Mouse (Mus musculus) lung, postnatal 25 days (tissue): ENCODE data around the gene Gm6096.
"Not testable (repeated sequence)": the region's sequence is repeated elsewhere in the genome, so short reads cannot be mapped to it uniquely, and the experiment has no call there.

Experiments
- DNase-seq: peaks from one replicate; pipeline ENCODE4 v3.0.0; 2022; ENCODE audit warnings: low spot score

Gm6096 gene

GRCm38 (mm10) chr7:34250738-34251137 is at the start of gene Gm6096:
Gene Gm6096 (plus strand): TSS chr7:34251038.
- DNase-seq, result no peak

DNA sequence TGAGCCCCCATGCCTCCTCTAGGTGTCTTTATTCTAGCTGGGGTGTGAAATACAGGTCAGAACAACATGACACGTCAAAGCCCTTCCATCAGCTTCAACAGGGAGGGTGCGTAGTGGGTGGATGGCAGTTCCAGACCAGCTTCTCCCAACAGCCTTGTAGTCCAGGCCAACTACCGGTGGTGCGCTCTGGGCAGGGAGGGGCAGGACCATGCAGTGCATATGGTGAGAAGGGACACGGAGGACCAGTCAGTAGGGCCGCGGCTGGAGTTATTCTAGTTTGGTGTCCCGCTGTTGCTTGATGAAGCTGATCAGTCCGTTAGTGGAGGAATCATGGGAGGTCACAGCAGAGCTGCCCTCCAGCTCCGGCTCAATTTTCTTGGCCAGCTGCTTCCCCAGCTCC is 48.7 kb upstream of the Gm6096 start:
- DNase-seq, result not testable (repeated sequence)

DNA sequence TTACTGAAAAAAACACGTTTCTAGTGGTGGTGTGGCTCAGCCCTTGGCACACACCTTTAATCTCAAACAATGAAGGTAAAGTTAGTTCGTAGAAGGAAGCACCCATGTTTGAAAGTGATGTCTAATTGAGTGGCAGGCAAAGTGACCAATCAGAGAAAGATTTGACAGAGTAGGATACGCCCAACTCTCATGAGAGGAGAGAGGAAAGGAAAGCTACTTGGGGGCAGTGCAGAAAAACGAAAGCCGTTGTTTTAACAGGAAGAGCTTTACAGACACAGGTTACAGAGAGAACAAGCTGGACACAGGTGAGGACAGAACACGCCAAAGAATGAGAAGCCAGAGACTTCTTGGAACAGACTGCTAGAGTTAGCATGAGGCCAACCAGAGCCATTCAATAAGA is 44.5 kb upstream of the Gm6096 start:
- no peak for DNase-seq

DNA sequence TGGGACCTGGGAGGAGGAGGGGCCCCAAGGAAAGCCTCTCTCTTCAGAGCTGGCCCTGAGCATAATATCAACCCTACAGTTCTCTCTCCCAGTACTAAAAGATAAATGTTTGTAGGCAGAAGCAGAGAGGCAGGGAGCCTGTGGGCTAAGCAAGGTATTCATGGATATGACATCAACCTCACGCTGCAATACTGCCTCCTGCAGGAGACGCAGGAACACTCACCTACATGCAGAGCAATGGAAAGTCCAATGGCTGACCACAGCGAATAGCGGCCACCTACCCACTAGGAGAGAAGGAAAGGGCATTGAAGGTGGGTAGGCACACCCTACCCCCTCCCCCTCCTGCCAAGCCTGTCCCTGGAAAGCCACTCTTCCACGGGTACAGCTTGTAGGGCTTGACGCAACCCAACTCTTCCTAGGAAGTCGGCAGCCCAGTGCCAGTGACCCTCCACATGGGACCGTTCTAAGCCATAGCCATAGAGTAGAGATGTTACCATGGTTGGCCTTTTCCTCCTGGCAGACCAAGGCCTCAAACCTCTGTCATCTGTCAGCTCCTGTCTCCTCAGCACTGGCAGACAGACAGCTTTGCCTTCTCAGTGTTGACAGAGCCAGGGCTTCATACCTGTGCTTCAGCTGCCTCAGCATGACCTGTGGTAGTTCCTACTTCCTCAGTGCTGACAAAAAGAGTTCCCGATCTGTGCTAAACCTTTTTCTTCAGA is 42.7 kb upstream of the Gm6096 start:
- DNase-seq, result no peak

DNA sequence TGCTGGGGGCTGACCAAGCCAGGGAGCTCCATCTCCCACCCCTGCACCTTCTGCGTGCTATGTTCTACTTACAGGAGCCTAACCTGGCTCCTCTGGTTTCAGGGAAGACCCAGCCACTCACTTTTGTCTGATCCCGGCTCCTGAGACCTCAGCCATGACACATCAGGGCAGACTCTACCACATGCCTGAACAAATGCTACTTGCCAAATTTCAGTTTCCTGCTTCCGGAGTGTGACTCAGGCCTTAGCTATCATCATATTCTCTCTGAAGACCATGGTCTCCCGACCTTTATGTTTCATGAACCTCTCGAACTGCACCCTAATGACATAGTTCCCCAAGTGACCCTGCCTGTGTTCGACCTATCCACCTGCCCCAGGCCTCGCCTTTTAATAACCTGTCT is 37.6 kb upstream of the Gm6096 start:
- no peak for DNase-seq

GRCm38 (mm10) chr7:34214644-34215043 is 36.2 kb upstream of the Gm6096 start:
- DNase-seq, result peak; percentile 50

DNA sequence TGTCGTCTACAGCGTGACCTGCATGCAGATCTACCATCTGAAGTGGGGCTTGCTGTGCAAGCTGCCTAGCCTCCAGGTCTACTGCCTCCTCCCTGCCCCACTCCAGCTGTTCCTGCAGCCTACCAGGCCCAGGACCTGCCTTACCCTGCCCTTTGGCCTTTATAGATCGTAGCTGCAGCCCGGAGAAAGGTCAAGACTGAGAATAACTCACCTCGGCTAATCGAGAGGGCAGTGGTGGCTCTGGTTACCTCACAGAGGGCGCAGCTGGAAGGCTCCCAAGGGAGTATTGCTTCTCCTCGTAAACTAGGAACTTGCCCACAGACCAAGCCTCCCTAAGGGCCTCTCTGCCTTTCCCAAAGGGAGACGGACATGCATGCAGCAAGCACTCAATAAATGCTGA is 35.4 kb upstream of the Gm6096 start:
- DNase-seq, result no peak

DNA sequence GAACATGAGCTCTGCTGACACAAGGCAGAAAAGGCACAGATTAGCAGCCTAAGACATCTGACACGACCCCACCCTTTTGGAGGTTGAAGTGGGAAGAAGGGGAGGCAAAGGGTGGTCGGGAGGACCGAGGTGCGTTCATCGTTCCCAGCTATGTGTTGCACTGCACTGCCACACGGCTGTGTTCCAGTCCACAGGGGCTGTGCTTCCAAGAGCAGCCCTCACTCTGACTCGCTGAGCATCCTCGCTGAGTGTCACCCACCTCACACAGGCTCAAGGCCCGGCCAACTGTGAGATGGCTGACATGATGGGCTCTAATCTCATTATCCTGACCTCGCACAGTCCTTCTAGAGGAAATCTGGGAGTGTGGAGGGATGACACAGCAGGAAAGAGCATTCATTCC is 34.4 kb upstream of the Gm6096 start:
- DNase-seq, result no peak

GRCm38 (mm10) chr7:34218496-34218895 is 32.3 kb upstream of the Gm6096 start:
- no peak for DNase-seq

DNA sequence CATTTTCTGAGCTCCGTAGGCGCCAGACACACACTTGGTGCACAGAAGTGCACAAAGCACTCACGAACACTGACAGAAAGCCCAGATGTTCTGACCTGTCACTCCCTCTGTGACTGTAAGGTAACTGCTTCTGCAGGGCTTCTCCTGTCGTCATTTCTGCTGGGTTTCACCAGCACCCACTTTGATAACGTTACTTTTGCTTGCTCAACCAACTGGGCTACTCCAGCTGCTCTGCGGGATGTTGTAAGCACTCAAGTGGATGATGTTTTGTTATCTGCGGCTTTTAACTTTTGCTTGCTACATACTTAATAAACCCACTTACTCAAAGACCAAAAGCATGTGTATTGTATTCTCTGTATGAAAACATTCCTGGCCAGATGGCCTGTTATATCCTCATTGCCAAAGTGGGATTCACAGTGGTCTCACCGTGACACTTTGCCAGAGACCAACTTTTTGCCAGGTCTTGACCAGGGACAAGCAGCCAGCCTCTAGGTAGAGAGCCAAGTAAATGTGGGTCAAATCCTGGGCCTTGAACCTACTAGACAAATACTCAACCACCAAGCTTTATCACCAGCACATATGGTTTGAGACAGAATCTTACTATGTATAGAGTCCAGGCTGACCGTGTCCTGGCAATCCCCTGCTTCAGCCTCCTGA is 29.1 kb upstream of the Gm6096 start:
- DNase-seq, result no peak

DNA sequence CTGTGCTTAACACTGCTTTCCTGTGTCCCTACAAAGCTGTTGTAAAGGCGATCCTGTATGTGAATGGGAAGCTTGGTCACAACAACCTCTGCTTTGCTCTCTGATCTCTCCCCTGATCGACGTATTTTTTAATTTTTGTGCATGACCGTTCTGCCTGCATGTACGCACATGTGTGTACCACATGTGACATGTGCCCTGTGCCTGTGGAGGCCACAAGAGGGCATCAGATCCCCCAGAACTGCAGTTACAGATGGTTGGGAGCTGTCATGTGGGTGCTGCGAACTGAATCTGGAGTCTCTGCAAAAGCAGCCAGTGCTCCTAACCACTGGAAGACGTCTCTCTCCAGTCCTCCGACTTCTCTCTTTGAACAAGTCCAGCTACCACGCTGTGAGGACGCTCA is 28.5 kb upstream of the Gm6096 start:
- DNase-seq, result no peak

DNA sequence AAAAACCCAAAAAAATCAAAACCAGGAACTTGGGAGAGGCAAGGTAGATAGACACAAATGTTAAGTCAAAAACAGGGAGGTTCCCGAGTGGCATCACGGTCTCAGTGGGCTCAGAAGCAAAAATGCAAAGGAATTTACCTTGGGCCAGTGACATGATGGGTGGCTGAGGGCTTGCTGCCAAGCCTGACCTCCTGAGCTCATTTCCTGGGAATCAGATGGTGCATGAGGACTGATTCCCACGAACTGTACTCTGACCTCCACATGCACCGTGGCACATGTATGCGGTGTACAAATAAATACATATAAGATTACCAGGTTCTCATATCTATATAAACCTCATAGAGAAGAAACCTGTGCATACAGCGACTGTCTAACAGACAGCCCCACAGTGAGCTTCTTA is 26.5 kb upstream of the Gm6096 start:
- DNase-seq, result no peak

DNA sequence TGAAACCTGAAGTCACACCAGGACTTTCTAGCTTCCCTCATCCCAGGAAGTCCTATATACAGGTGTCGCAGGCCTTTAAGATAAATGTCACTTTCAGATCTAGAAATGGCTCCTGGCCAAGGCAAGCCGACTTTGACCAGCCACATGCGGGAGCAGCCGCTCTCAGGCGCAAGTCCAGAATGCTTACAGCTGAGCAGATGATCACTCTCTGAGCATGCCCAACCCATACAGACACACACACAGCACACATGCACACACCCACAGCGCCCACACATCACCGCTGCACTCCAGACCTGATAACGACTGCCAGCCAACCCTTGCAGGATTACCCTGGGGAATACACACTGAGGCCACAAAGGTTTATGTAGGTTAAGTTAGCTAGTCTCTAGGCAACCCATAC is 24.8 kb upstream of the Gm6096 start:
- no peak for DNase-seq

DNA sequence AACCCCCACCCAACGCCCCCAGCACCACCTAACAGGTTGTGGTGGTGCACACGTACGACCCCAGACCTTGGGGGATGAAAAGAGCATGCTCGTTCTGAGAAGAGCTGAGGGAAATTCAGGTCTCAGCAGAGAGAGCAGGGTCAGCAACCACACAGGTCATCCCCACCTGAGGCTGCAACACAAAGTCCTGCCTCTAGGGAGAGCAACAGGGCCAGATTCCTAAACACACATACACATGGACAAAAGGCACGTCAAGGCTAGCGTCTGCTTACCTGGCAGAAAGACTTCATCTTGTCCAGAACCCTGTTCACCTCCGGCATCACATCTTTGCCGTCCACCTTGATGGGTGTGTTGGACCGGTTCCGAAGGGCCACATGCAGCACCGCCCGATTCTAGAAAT is 24.0 kb upstream of the Gm6096 start:
- no peak for DNase-seq

DNA sequence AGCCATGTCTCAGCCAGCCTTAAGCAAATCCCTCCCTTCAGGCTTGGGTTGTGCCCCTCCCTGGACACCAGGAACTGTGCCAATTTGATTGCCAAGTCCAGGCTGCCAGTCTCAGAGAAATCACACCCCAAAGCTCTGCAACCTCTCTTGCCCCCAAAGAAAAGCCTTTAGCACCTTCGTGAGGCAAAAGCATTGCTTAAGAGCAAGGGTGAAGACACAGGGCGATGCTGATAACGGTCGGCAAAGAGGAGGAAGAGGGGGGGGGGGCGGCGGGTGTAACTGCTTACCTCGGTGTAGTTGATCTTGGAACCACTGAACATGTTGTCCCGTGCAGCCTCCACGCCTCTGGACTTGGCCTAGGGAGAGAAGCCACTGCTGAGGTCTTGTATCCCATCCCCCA is 22.2 kb upstream of the Gm6096 start:
- peak; percentile 23 for DNase-seq

DNA sequence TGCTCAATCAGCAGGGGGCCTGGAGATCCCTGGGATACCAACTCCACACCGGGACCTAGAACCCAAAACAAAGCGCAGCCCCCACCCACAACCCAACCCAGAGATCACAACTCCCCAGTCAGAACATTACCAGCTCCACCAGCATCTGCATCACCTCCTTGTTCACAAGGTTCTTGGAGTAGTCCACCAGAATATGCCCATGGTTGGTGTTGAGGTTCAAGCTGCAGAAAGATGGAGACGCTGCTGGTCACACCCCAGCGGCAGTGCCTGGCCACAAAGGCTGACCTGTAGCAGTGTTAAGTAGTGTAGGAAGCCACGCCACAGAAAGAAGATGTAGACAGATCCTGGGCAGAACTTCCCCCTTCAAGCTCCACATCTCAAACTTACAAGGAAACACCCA is 21.7 kb upstream of the Gm6096 start:
- no peak for DNase-seq

GRCm38 (mm10) chr7:34229691-34230111 is 21.1 kb upstream of the Gm6096 start:
- peak; percentile 14 for DNase-seq

GRCm38 (mm10) chr7:34230116-34230515 is 20.7 kb upstream of the Gm6096 start, which contains the start of gene Gpi1:
Gene Gpi1 (minus strand): TSS chr7:34230336.
- peak; percentile 82 for DNase-seq

DNA sequence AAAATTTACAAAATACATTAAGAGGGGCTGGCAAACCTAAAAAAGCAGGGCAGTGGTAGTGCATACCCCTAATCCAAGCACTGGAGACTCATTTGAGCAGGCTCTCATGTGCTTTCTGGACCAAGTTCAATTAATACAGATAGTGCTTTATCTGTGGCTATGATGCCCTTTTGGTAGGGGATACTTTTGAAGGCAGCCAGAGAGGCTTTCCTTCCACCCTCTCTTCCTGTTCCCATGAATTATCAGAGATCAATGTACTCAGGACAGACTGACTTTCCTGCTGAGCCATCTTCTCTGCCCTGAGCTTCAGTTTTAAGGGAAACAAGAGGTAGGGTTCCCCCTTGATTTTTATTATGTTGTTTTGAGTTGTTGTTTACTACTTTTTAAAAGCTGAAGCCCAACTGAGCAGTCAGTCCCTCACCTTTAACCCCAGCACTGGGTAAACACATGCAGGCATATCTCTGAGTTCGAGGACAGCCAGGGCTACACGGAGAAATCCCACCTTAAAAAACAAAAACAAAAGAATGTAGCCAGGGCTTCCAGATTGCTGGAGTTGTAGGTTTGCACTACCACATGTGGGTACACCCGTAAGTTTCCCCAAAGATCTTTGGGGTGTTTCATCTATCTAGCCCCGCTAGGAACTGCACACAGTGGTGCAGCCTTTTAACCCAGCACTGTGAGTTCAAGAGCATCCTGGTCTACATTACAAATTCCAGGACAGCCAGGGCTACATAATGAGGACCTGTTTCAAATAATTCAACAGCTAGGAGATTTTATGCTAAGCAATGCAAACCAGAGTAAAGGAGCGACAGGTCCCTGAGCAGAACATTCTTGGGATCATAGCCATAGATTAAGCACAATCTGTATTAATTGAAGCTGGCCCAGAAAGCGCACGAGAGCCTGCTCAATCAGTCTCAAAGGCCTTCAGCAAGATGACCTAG is 17.8 kb upstream of the Gm6096 start:
- DNase-seq, result no peak

- peak; percentile 98 for DNase-seq
Measured at GRCm38 (mm10) chr7:34233909-34234609, 16.8 kb upstream of the Gm6096 start.

DNA sequence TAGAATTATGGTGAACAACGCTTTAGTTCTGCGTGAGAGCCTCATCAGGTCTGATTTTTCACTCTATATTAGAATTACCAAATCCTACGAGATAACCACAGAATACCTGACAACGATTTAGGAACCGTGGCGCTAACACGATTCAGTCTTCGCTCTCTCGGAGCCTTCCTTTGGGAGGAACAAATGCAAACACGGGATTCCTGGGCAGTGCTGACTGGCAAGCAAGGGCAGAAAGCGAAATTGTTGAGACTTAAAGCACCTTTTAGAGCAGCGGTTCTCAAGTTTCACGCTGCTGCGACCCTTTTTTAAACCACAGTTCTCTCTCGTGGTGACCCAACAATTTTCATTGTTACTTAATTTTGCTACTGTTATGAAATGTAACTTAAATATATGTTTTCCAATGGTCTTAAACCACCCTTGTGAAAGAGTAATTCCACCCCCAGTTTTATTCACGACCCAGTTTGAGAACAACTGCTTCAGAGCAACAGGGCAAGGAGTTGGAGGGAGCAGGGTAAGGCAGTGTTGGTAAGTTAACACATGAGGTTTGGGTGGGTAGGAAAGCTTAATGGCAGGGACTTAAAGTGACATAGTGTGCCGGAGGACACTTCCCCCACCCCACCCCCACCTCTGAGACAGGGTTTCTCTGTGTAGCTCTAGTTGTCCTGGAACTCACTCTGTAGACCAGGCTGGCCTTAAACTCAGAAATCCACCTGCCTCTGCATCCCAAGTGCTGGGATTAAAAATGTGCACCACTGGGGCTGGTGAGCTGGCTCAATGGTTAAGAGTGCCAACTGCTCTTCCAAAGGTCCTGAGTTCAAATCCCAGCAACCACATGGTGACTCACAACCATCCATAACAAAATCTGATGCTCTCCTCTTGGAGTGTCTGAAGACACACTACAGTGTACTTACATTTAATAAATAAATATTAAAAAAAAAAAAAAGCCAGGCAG is 16.0 kb upstream of the Gm6096 start:
- no peak for DNase-seq
